Mouse (Mus musculus) forelimb bud, embryonic 11.5 days (tissue): ENCODE results near the gene Wnt9b.

Experiments used
- DNase-seq: peaks from one replicate; pipeline ENCODE4 v3.0.0-alpha.2; 2012; ENCODE audit warnings: low read depth, low spot score

Wnt9b gene

GRCm38 (mm10) chr11:103683667-103684334, 65.8 kb downstream of the Wnt9b start:
- no peak for DNase-seq
